Mouse (Mus musculus) cerebellum, postnatal 25 days (tissue): ENCODE results near the gene Gm8220.
"Not testable (repeated sequence)": the region's sequence is repeated elsewhere in the genome, so short reads cannot be mapped to it uniquely, and the experiment has no call there.

Experiments
- DNase-seq, 2 experiments: peaks; one replicate each; pipeline ENCODE4 v3.0.0; 2021; ENCODE audit warnings: mixed read lengths in 2 of 2

Gene Gm8220

DNA sequence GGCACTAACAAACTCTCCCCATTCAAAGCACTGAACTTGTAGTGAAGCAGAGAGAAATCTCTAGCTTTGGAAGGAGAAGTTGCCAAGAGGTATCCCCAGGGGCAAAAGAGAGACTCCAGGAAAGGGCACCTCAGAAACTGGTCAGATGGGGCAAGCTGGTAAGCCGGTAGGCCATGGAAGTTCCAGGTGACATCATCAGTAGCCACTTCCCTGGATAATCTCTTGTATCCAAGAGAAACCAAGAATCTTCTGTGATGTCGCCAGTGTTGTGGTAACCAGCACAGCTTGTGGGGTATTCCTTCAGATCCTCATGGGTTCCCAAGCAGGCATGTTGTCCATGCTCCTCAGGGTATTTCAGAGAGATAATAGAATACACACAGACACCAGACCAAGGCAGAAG is at the start of gene Gm8220:
Gene Gm8220, plus strand, starts transcription at position 301 of the 400 bp plus-strand sequence.
- DNase-seq: not testable (repeated sequence)

DNA sequence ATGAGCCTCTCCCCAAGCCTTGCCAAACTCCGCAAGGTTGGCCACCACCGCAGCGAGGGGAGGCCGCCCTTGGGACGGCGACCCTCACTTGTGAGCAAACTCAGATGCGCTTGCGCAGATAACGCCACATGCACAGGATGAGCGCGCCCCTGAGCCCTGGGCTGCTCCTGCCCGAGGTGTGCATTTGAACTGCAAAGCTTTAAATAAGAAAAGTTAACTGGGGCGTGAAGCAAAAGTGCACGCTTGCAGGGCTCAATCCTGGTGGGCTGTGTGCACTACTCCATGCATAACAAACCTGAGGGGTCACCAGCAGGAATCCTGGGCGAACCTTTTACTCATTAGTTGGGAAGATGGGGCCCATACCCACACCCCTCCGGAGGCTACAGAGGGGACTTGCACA is 37.3 kb upstream of the Gm8220 start:
- DNase-seq: no peak

DNA sequence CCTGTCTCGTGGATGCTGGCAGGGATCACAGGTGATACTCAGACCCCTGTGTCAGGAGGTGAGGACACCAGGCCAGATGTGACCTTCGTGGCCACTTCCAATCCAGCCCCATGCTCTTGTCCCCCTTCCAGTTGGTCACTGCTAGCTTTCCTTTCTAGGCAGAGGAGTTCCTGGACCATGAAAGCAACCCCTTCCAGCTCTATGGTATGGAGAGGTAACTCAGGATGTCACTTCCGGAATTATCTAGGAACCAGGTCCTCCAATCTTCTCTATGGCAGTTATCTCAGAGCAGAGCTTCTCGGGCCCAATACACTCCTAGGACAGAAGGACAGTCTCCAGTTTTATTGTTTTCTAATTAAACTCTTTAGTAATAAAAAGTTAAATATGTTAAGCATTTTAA is 26.7 kb downstream of the Gm8220 start:
- not testable (repeated sequence) for DNase-seq

DNA sequence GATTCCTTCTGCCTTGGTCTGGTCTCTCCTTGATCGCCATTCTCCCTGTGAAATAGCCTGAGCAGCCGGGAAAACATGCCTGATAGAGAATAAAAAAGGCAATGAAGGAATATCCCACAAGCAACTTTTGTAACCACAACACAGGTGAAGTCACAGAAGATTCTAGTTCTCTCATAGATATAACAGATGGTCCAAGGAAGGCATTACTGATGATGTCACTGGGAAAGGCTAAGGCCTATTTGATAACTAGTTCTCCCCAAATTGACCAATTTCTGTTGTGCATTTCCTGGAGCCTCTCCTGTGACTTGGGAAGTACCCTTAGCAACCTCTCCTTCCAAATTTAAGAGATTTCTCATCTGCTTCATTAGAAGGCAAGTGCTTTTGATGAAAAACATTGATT is 53.1 kb downstream of the Gm8220 start, which contains the start of gene Gm5930:
Gene Gm5930, minus strand, starts transcription at position 101 of the 400 bp plus-strand sequence.
- not testable (repeated sequence) for DNase-seq
